10 mouse cellular contexts compared by ENCODE assay signal in the genomic region with DNA sequence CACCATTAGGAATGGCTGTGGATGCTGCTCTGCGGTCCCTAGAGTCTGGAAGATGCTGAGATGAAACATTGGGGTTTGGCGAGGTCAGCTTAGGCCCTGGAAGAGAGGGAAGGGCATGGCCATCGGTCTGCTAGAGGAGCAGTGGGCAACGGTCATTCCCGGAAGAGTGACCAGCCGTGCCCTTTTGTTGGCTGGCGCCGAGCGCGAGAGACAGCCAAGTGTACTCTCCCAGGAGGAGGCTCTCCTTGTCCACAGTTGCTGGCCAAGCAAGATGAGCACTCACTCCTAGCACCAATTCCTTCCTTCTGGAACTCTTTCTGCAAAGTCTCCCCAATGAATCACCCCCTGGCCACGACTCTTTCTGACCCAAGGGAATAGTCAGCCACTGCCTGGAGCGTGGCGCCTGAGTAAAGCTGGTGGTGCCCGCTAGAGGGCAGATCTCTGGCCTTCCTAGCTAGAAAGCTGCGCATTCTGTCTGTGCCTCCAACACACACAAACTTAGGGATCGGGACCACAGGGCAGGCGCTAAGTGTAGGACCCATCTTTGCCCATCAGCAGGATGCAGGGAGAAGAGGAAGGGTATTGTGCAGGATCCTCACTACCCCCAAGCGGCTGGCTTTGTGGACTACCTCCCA. TPM values are rescaled to one million over a fixed set of nuclear protein-coding genes. Genes with fewer than 3 reads are reported as not detected.
DNase-seq lines count a peak whose midpoint lies in the region; ATAC-seq and TF ChIP-seq lines count a peak whose summit lies in the region.
"Had no signal": no experiment of that assay in that cellular context is flagged by ENCODE, and none has a peak within 500 bp of the region (broad histone marks: within the 10 kb centered on the region; RNA-seq: fewer than 3 reads in every experiment).

No protein-coding gene starts in this region.

- H3K27me3 ChIP-seq in hindbrain, embryonic 11.5 days (ENCODE audit: control insufficient read depth, insufficient read depth, low read length) = peaks cover 10% of the 10 kb centered on the region
- no peaks in the 10 kb centered on the region; the same call in 1 of the 2 replicates for H3K27me3 ChIP-seq in hindbrain, embryonic 16.5 days (replicated peaks; ENCODE audit: control insufficient read depth, insufficient read depth, low read length)
- peaks cover 8 to 9% of the 10 kb centered on the region in 2 experiments for H3K27me3 ChIP-seq in MEL (ENCODE audit: control insufficient read depth in 1 of 2, insufficient read depth in 2 of 2, low read length in 2 of 2)
- H3K27me3 ChIP-seq in embryonic facial prominence, embryonic 11.5 days (ENCODE audit: control insufficient read depth, insufficient read depth, low read length) = peaks cover 3% of the 10 kb centered on the region; the same call in 1 of the 2 replicates

- no peak for ATAC-seq in hindbrain, embryonic 11.5 days (ENCODE audit: low FRiP score)
- ATAC-seq in hindbrain, embryonic 16.5 days = no peak
- ATAC-seq in embryonic facial prominence, embryonic 11.5 days (replicated peaks; ENCODE audit: insufficient number of reproducible peaks, low FRiP score, low TSS enrichment, low read depth) = no peak
- ATAC-seq in erythroblast, adult 5-6 weeks (replicated peaks; ENCODE audit: low FRiP score, poor library complexity, severe bottlenecking) = no peak
- ATAC-seq in inflammation-experienced regulatory T-cells, adult 6 months = no peak
- ATAC-seq: activated CD4-positive, CD25-positive, alpha-beta regulatory T cell, adult 4 months had no signal

- peak in 2 of 3 experiments; percentile 27 to 39; a peak in 3 of 6 replicates for TF ChIP-seq CTCF in MEL (IDR thresholded peaks at IDR 0.05 in 2 of 3, conservative IDR thresholded peaks at IDR 0.05 in 1 of 3; ENCODE audit: control insufficient read depth in 1 of 3, insufficient read depth in 1 of 3, low read depth in 2 of 3, low read length in 3 of 3, poor library complexity in 1 of 3, severe bottlenecking in 1 of 3)

- no peak overlapping the region for H3K4me3 ChIP-seq in hindbrain, embryonic 11.5 days (ENCODE audit: low read depth, low read length)
- no peak overlapping the region for H3K4me3 ChIP-seq in hindbrain, embryonic 16.5 days (ENCODE audit: low read length)
- H3K4me3 ChIP-seq in MEL (ENCODE audit: control insufficient read depth in 1 of 2, insufficient read depth in 1 of 2, low read depth in 2 of 2, low read length in 2 of 2) = no peak overlapping the region
- H3K4me3 ChIP-seq in embryonic facial prominence, embryonic 11.5 days (ENCODE audit: low read depth, low read length) = no peak overlapping the region
- H3K4me3 ChIP-seq: midbrain, embryonic 12.5 days had no signal

- DNase-seq in hindbrain, embryonic 11.5 days (ENCODE audit: low spot score) = peak; percentile 37
- DNase-seq in MEL (ENCODE audit: low read depth, low spot score) = no peak
- DNase-seq in embryonic facial prominence, embryonic 11.5 days (ENCODE audit: low spot score) = peak; percentile 23
- peak; percentile 39 for DNase-seq in lung, postnatal 10 days
- no peak for DNase-seq in right cerebral cortex, postnatal 10 days (ENCODE audit: low spot score in 2 of 2)

- no peak for TF ChIP-seq POLR2A in MEL (IDR thresholded peaks at IDR 0.05; ENCODE audit: control insufficient read depth in 1 of 2, insufficient read depth in 1 of 2, low read depth in 1 of 2, low read length in 2 of 2, poor library complexity in 1 of 2)

- no peak overlapping the region for H3K27ac ChIP-seq in hindbrain, embryonic 11.5 days (ENCODE audit: low read depth, low read length)
- no peak overlapping the region for H3K27ac ChIP-seq in hindbrain, embryonic 16.5 days (ENCODE audit: low read depth, low read length)
- no peak overlapping the region for H3K27ac ChIP-seq in MEL (ENCODE audit: control insufficient read depth, low read depth, low read length)
- H3K27ac ChIP-seq in embryonic facial prominence, embryonic 11.5 days (replicated peaks; ENCODE audit: low read depth, low read length) = no peak overlapping the region
- H3K27ac ChIP-seq: midbrain, embryonic 12.5 days had no signal

- H3K9me3 ChIP-seq in hindbrain, embryonic 11.5 days (ENCODE audit: control insufficient read depth, low read length) = no peaks in the 10 kb centered on the region
- H3K9me3 ChIP-seq in hindbrain, embryonic 16.5 days (ENCODE audit: control insufficient read depth, low read length) = no peaks in the 10 kb centered on the region
- H3K9me3 ChIP-seq in MEL (replicated peaks; ENCODE audit: insufficient read depth, low read length) = no peaks in the 10 kb centered on the region
- no peaks in the 10 kb centered on the region for H3K9me3 ChIP-seq in embryonic facial prominence, embryonic 11.5 days (replicated peaks; ENCODE audit: control insufficient read depth, low read length)
- H3K9me3 ChIP-seq: midbrain, embryonic 12.5 days had no signal

- 50% methylated on average over 18 of the region's 18 CpGs for WGBS in hindbrain, embryonic 11.5 days
- 52% methylated on average over 18 of the region's 18 CpGs for WGBS in hindbrain, embryonic 16.5 days
- 47% methylated on average over 18 of the region's 18 CpGs for WGBS in embryonic facial prominence, embryonic 11.5 days

- TF ChIP-seq EP300 in MEL (IDR thresholded peaks at IDR 0.05; ENCODE audit: low read depth in 1 of 2, low read length in 2 of 2) = no peak

- H3K36me3 ChIP-seq in hindbrain, embryonic 11.5 days (ENCODE audit: control insufficient read depth, insufficient read depth, low read length) = no peaks in the 10 kb centered on the region
- H3K36me3 ChIP-seq in hindbrain, embryonic 16.5 days (ENCODE audit: control insufficient read depth, insufficient read depth, low read length) = no peaks in the 10 kb centered on the region
- H3K36me3 ChIP-seq in MEL (ENCODE audit: control insufficient read depth in 1 of 2, insufficient read depth in 2 of 2, low read length in 2 of 2) = no peaks in the 10 kb centered on the region
- H3K36me3 ChIP-seq in embryonic facial prominence, embryonic 11.5 days (replicated peaks; ENCODE audit: control insufficient read depth, insufficient read depth, low read depth, low read length) = no peaks in the 10 kb centered on the region
- H3K36me3 ChIP-seq: midbrain, embryonic 12.5 days had no signal

- H3K4me1 ChIP-seq in hindbrain, embryonic 11.5 days (replicated peaks; ENCODE audit: control insufficient read depth, insufficient read depth, low read length) = 0 out of 2 replicates have a peak, but pooled peaks cover 3% of the 10 kb centered on the region
- peaks cover 8% of the 10 kb centered on the region for H3K4me1 ChIP-seq in hindbrain, embryonic 16.5 days (ENCODE audit: control insufficient read depth, insufficient read depth, low read depth, low read length)
- no peaks in the 10 kb centered on the region for H3K4me1 ChIP-seq in MEL (ENCODE audit: control insufficient read depth in 1 of 2, insufficient read depth in 2 of 2, low read length in 2 of 2)
- H3K4me1 ChIP-seq in embryonic facial prominence, embryonic 11.5 days (ENCODE audit: control insufficient read depth, insufficient read depth, low read length) = no peaks in the 10 kb centered on the region

- TF ChIP-seq RAD21 in MEL (IDR thresholded peaks at IDR 0.05; ENCODE audit: low read depth, low read length) = no peak

- H3K4me2 ChIP-seq in hindbrain, embryonic 11.5 days (replicated peaks; ENCODE audit: low read depth, low read length) = no peak overlapping the region
- no peak overlapping the region for H3K4me2 ChIP-seq in hindbrain, embryonic 16.5 days (ENCODE audit: low read length)
- no peak overlapping the region for H3K4me2 ChIP-seq in embryonic facial prominence, embryonic 11.5 days (ENCODE audit: low read depth, low read length)
- H3K4me2 ChIP-seq: midbrain, embryonic 12.5 days had no signal

- H3K9ac ChIP-seq in hindbrain, embryonic 11.5 days (ENCODE audit: low read depth, low read length) = no peak overlapping the region
- H3K9ac ChIP-seq in hindbrain, embryonic 16.5 days (ENCODE audit: low read depth, low read length) = no peak overlapping the region
- H3K9ac ChIP-seq in MEL (ENCODE audit: control insufficient read depth, low read depth, low read length, poor library complexity, severe bottlenecking) = no peak overlapping the region
- no peak overlapping the region for H3K9ac ChIP-seq in embryonic facial prominence, embryonic 11.5 days (replicated peaks; ENCODE audit: low read length)
- H3K9ac ChIP-seq: midbrain, embryonic 12.5 days had no signal

- H3K79me2 ChIP-seq in MEL (ENCODE audit: control insufficient read depth, insufficient read depth, low read length, poor library complexity) = no peaks in the 10 kb centered on the region

RNA-seq across cellular contexts. Expression of a gene that starts 7.9 kb away (rescaled TPM):
- polyA plus RNA-seq in hindbrain, embryonic 11.5 days (2014; fragmentation: Nextera tagmentation; extraction: Ambion mirVana) = 8.0 and 9.0 TPM in 2 replicates
- polyA plus RNA-seq in hindbrain, embryonic 16.5 days (2015; fragmentation: Nextera tagmentation; extraction: Ambion mirVana) = 18.0 and 18.2 TPM in 2 replicates
- total RNA-seq in MEL (2012; rRNA removed) = 7.6 and 10.6 TPM in 2 replicates
- polyA plus RNA-seq in MEL (2012; ENCODE audit: insufficient read depth in 1 of 2, insufficient read length in 2 of 2, low read depth in 1 of 2, low replicate concordance in 2 of 2, missing spikeins in 1 of 2) = 10 to 100 TPM in 1 of 2 experiments, 1 to 10 TPM in 1; 6.6 to 60.9 TPM
- 9.0 and 9.7 TPM in 2 replicates for polyA plus RNA-seq in embryonic facial prominence, embryonic 11.5 days (2014; fragmentation: Nextera tagmentation; extraction: Ambion mirVana)
- 0.21 TPM in 1 of 2 replicates, not detected in the other for total RNA-seq in erythroblast, adult 5-6 weeks (2015; ENCODE audit: low replicate concordance)
- 0.77 and 2.2 TPM in 2 replicates for total RNA-seq in erythroblast, adult 5-6 weeks (2017; ENCODE audit: low replicate concordance)
- polyA plus RNA-seq in inflammation-experienced regulatory T-cells, adult 6 months (2017; shearing (Covaris generic)) = 1 to 10 TPM; 1.3 to 3.0 (median 2.2) TPM

RNA-seq across cellular contexts. Expression of a gene that starts 11.8 kb away (rescaled TPM):
- polyA plus RNA-seq in hindbrain, embryonic 11.5 days (2014; fragmentation: Nextera tagmentation; extraction: Ambion mirVana) = 0.15 TPM in 1 of 2 replicates, not detected in the other
- polyA plus RNA-seq in hindbrain, embryonic 16.5 days (2015; fragmentation: Nextera tagmentation; extraction: Ambion mirVana) = 0.34 and 1.0 TPM in 2 replicates
- not detected in 2 replicates for total RNA-seq in MEL (2012; rRNA removed)
- polyA plus RNA-seq in MEL (2012; ENCODE audit: insufficient read depth in 1 of 2, insufficient read length in 2 of 2, low read depth in 1 of 2, low replicate concordance in 2 of 2, missing spikeins in 1 of 2) = not detected
- polyA plus RNA-seq in embryonic facial prominence, embryonic 11.5 days (2014; fragmentation: Nextera tagmentation; extraction: Ambion mirVana) = not detected in 2 replicates
- not detected in 2 replicates for total RNA-seq in erythroblast, adult 5-6 weeks (2015; ENCODE audit: low replicate concordance)
- not detected in 2 replicates for total RNA-seq in erythroblast, adult 5-6 weeks (2017; ENCODE audit: low replicate concordance)
- not detected for polyA plus RNA-seq in inflammation-experienced regulatory T-cells, adult 6 months (2017; shearing (Covaris generic))
- polyA plus RNA-seq: activated CD4-positive, CD25-positive, alpha-beta regulatory T cell, adult 4 months; midbrain, embryonic 12.5 days had no signal

RNA-seq across cellular contexts. Expression of a gene that starts 26.3 kb away (rescaled TPM):
- not detected in 2 replicates for polyA plus RNA-seq in hindbrain, embryonic 11.5 days (2014; fragmentation: Nextera tagmentation; extraction: Ambion mirVana)
- 0.05 TPM in 1 of 2 replicates, not detected in the other for polyA plus RNA-seq in hindbrain, embryonic 16.5 days (2015; fragmentation: Nextera tagmentation; extraction: Ambion mirVana)
- total RNA-seq in MEL (2012; rRNA removed) = 0.29 and 0.39 TPM in 2 replicates
- polyA plus RNA-seq in MEL (2012; ENCODE audit: insufficient read depth in 1 of 2, insufficient read length in 2 of 2, low read depth in 1 of 2, low replicate concordance in 2 of 2, missing spikeins in 1 of 2) = 1 to 10 TPM in 1 of 2 experiments, not detected in 1; 1.1 TPM
- polyA plus RNA-seq in embryonic facial prominence, embryonic 11.5 days (2014; fragmentation: Nextera tagmentation; extraction: Ambion mirVana) = not detected in 2 replicates
- not detected in 2 replicates for total RNA-seq in erythroblast, adult 5-6 weeks (2015; ENCODE audit: low replicate concordance)
- total RNA-seq in erythroblast, adult 5-6 weeks (2017; ENCODE audit: low replicate concordance) = 0.26 and 0.42 TPM in 2 replicates
- not detected for polyA plus RNA-seq in inflammation-experienced regulatory T-cells, adult 6 months (2017; shearing (Covaris generic))
- polyA plus RNA-seq: activated CD4-positive, CD25-positive, alpha-beta regulatory T cell, adult 4 months; midbrain, embryonic 12.5 days had no signal

RNA-seq across cellular contexts. Expression of a gene that starts 42.0 kb away (rescaled TPM):
- polyA plus RNA-seq in hindbrain, embryonic 11.5 days (2014; fragmentation: Nextera tagmentation; extraction: Ambion mirVana) = 47.4 and 52.9 TPM in 2 replicates
- 139 and 147 TPM in 2 replicates for polyA plus RNA-seq in hindbrain, embryonic 16.5 days (2015; fragmentation: Nextera tagmentation; extraction: Ambion mirVana)
- total RNA-seq in MEL (2012; rRNA removed) = not detected in 2 replicates
- polyA plus RNA-seq in MEL (2012; ENCODE audit: insufficient read depth in 1 of 2, insufficient read length in 2 of 2, low read depth in 1 of 2, low replicate concordance in 2 of 2, missing spikeins in 1 of 2) = not detected
- 10.9 and 13.6 TPM in 2 replicates for polyA plus RNA-seq in embryonic facial prominence, embryonic 11.5 days (2014; fragmentation: Nextera tagmentation; extraction: Ambion mirVana)
- not detected in 2 replicates for total RNA-seq in erythroblast, adult 5-6 weeks (2015; ENCODE audit: low replicate concordance)
- not detected in 2 replicates for total RNA-seq in erythroblast, adult 5-6 weeks (2017; ENCODE audit: low replicate concordance)
- polyA plus RNA-seq in inflammation-experienced regulatory T-cells, adult 6 months (2017; shearing (Covaris generic)) = under 1 TPM in 1 of 3 experiments, not detected in 2; 0.39 TPM
- polyA plus RNA-seq: activated CD4-positive, CD25-positive, alpha-beta regulatory T cell, adult 4 months had no signal

RNA-seq across cellular contexts. Expression of a gene that starts 55.8 kb away (rescaled TPM):
- polyA plus RNA-seq in hindbrain, embryonic 11.5 days (2014; fragmentation: Nextera tagmentation; extraction: Ambion mirVana) = 88.7 and 92.1 TPM in 2 replicates
- polyA plus RNA-seq in hindbrain, embryonic 16.5 days (2015; fragmentation: Nextera tagmentation; extraction: Ambion mirVana) = 70.6 and 72.2 TPM in 2 replicates
- total RNA-seq in MEL (2012; rRNA removed) = 42.3 and 43.8 TPM in 2 replicates
- polyA plus RNA-seq in MEL (2012; ENCODE audit: insufficient read depth in 1 of 2, insufficient read length in 2 of 2, low read depth in 1 of 2, low replicate concordance in 2 of 2, missing spikeins in 1 of 2) = 10 to 100 TPM in 1 of 2 experiments, not detected in 1; 53.9 TPM
- polyA plus RNA-seq in embryonic facial prominence, embryonic 11.5 days (2014; fragmentation: Nextera tagmentation; extraction: Ambion mirVana) = 105 and 106 TPM in 2 replicates
- total RNA-seq in erythroblast, adult 5-6 weeks (2015; ENCODE audit: low replicate concordance) = 15.5 and 27.5 TPM in 2 replicates
- 21.6 and 26.3 TPM in 2 replicates for total RNA-seq in erythroblast, adult 5-6 weeks (2017; ENCODE audit: low replicate concordance)
- polyA plus RNA-seq in inflammation-experienced regulatory T-cells, adult 6 months (2017; shearing (Covaris generic)) = 100 to 1,000 TPM; 120 to 137 (median 126) TPM

Comparison
In these comparisons a context has a peak if more than half of its experiments do, and no peak if none do; other contexts are left out.
1. DNase-seq: peak in hindbrain, embryonic 11.5 days (single experiment), embryonic facial prominence, embryonic 11.5 days (single experiment) and lung, postnatal 10 days (single experiment); none in MEL (single experiment) and right cerebral cortex, postnatal 10 days (0 of 2).